Comparison of ENCODE assay signal across 18 mouse cellular contexts in the genomic region with DNA sequence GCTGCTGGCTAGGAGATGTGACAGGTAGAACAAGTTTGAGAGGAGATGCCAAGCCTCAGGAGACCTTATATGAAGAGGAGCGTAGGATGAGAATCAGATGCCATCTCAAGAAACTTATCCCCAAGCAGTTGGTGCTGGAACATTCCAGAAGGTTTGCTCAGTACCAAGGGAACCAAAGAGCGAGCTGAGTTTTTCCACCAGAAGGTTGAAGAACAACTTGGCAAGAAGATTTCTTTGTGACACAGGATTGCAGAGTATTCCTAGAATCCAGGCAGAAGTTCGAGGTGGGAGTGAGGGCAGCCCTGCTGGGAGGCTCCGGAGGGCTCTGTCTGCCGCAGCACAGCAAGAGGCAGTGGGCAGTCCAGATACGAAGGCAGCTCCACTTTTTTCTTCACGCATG. TPM values are rescaled to one million over a fixed set of nuclear protein-coding genes. Genes with fewer than 3 reads are reported as not detected.
DNase-seq lines count a peak whose midpoint lies in the region; TF ChIP-seq lines count a peak whose summit lies in the region.
"Had no signal": no experiment of that assay in that cellular context is flagged by ENCODE, and none has a peak within 500 bp of the region (broad histone marks: within the 10 kb centered on the region; RNA-seq: fewer than 3 reads in every experiment).

No protein-coding gene starts in this region.

- no peak overlapping the region for H3K4me3 ChIP-seq in layer of hippocampus, adult 2 months
- H3K4me3 ChIP-seq: embryonic facial prominence, embryonic 15.5 days; erythroblast, embryonic 14.5 days; forebrain, embryonic 10.5 days; heart, embryonic 13.5 days had no signal

- peak; percentile 55 to 73 for DNase-seq in layer of hippocampus, adult 2 months (ENCODE audit: low spot score in 2 of 2)
- no peak for DNase-seq in layer of hippocampus, postnatal 10 days (ENCODE audit: low spot score in 2 of 2)
- peak; percentile 22 for DNase-seq in right cerebral cortex, postnatal 25 days
- DNase-seq in right cerebral cortex, postnatal 14 days = no peak
- DNase-seq in frontal cortex, adult 2 months (ENCODE audit: extremely low spot score in 1 of 2, low spot score in 1 of 2) = peak; percentile 58 to 74
- DNase-seq in embryo, embryonic 11 days = no peak
- no peak for DNase-seq in cerebellum, adult 9-10 months
- DNase-seq: adrenal gland, postnatal 10 days; cerebellum, adult 9-11 months; cerebellum, postnatal 36 days; heart, postnatal 36 days had no signal

- no peak for TF ChIP-seq CTCF in layer of hippocampus, adult 2 months (conservative IDR thresholded peaks at IDR 0.05)

- peak overlapping the region; percentile 88 for H3K27ac ChIP-seq in layer of hippocampus, adult 2 months
- H3K27ac ChIP-seq: embryonic facial prominence, embryonic 15.5 days; heart, embryonic 13.5 days had no signal

RNA-seq across cellular contexts. Expression of a gene that starts 21.4 kb away (rescaled TPM):
- 100 to 1,000 TPM; 111 to 114 TPM for total RNA-seq in layer of hippocampus, adult 2 months (2021)
- 10 to 100 TPM; 89.2 to 96.5 TPM for total RNA-seq in layer of hippocampus, postnatal 10 days (2021)
- 62.1 and 64.2 TPM in 2 replicates for polyA plus RNA-seq in frontal cortex, adult 2 months (2012; rRNA removed)
- total RNA-seq: granulocyte monocyte progenitor cell, adult 5-6 weeks had no signal
- polyA plus RNA-seq: G1E; inflammation-experienced regulatory T-cells, adult 6 months had no signal

Comparison
In these comparisons a context has a peak if more than half of its experiments do, and no peak if none do; other contexts are left out.
1. DNase-seq: peak in layer of hippocampus, adult 2 months (2 of 2), right cerebral cortex, postnatal 25 days (single experiment) and frontal cortex, adult 2 months (2 of 2); none in layer of hippocampus, postnatal 10 days (0 of 2), right cerebral cortex, postnatal 14 days (single experiment), embryo, embryonic 11 days (single experiment) and cerebellum, adult 9-10 months (single experiment).